Mouse (Mus musculus): ENCODE data around the gene Gabrg1.

Gene Gabrg1

GRCm38 (mm10) chr5:70842192-70843095 lies at the start of gene Gabrg1:
Gene Gabrg1 (minus strand): TSS chr5:70842617.
- peak; percentile 30 to 37 for DNase-seq

- DNase-seq, result no peak
Measured at GRCm38 (mm10) chr5:70884026-70884425, 41.6 kb upstream of the Gabrg1 start.

- no peak for DNase-seq
Measured at GRCm38 (mm10) chr5:70870081-70870480, 27.7 kb upstream of the Gabrg1 start.

- peak; percentile 3 to 8 for DNase-seq
Measured at GRCm38 (mm10) chr5:70843096-70843734, 798 bp upstream of the Gabrg1 start.

- DNase-seq, result no peak
Measured at GRCm38 (mm10) chr5:70818681-70819080, 23.7 kb downstream of the Gabrg1 start.

DNA sequence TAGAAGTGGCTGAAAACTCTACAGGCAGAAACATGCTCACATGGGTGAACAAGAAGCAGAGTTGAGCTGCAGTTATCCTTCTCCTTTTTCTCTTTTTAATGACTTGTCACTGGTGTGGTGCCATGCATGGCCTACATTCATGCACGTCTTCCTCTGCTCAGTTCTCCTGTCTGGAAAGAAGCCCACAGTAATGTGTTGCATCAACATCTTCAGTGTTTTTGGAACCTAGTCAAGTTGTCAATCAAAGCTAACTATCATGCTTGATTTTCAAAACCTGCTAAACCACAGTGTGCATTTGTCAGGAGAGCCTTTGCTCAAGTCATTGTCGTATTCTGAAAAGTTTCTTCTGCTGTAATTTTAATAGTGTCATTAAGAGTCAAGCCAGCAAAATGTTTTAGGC lies 106.3 kb downstream of the Gabrg1 start:
- DNase-seq, result no peak

GRCm38 (mm10) chr5:70704361-70704760 lies 138.1 kb downstream of the Gabrg1 start:
- DNase-seq, result no peak

All from cerebellum, postnatal 36 days (tissue).